Mouse (Mus musculus): Measurements from ENCODE around the gene Iah1. TPM values are rescaled to one million over a fixed set of nuclear protein-coding genes. Genes with fewer than 3 reads are reported as not detected.

Gene Iah1
- 90.3 and 120 TPM in 2 replicates for polyA plus RNA-seq (2012; ENCODE audit: low replicate concordance)

DNA sequence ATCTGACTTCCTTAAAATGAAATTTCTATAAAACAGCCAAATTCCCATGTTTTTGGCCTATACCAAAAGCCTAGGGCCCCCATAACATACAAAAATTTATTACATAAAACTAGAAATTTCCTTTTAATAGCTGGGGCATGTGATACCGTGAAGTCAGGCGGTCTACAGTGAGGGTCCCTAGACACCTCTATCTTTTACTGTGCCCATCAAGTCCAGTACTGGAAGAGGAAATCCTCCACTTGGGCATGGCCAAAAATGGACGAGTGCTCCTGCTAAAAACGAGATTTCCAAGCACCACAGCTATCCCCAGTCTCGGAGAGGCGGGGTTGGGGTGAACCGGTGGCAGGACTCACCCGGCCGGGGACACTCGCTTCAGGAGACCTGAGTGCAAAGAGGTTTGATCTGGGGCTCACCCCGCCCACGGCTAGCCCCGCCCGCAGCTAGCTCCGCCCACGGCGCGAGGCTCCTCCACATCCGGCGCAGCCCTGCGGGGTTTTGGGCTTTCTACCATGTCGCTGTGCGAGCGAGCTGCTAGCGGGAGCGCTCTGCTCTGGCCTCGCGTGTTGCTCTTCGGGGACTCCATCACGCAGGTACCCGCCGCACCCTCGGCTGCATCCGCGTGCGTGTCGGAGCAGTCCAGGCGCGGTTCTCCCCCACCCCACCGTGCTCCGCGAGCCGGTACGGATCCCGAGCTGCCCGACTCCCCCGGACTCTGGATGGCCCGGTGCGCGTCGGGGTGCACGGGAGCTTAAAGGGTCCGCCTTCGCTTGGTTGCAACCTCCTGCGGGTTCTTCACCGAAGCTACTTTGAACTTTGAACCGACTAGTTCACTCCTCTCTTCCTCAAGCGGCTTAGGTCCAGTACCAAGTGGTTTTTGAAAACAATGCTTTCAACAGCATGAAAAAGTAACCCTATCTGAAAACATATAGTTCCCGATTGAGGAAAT is at the start of gene Iah1:
Gene Iah1 (plus strand): TSS at position 467 of the 946 bp plus-strand sequence.

DNA sequence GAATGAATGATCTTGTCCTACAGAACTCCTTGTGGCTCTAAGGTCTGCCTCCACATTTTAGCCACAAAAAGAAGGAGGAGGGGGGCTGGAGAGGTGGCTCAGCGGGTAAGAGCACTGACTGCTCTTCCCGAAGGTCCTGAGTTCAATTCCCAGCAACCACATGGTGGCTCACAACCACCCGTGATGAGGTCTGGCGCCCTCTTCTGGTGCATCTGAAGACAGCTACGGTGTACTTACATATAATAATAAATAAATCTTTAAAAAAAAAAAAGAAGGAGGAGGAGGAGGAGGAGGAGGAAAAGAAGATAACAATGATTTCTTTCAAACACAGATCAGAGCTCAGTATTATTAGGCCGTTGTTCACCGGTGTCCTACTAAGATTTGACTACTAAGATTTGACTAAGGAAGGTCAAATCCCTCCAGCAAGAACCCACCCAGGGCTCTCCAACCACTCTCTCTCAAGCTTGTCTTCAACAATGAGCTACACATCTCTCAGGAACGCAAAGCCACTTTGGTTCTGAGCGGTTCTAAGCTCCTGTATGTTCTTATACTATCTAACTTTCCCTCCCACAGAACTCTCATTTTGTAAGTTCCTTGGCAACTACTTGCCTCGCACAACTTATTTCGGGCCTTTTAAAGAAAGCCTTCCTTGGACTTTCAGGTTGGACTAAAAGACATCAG is 31.3 kb upstream of the Iah1 start, which contains the start of gene Cpsf3:
Gene Cpsf3 (plus strand): TSS at position 631 of the 681 bp plus-strand sequence.

DNA sequence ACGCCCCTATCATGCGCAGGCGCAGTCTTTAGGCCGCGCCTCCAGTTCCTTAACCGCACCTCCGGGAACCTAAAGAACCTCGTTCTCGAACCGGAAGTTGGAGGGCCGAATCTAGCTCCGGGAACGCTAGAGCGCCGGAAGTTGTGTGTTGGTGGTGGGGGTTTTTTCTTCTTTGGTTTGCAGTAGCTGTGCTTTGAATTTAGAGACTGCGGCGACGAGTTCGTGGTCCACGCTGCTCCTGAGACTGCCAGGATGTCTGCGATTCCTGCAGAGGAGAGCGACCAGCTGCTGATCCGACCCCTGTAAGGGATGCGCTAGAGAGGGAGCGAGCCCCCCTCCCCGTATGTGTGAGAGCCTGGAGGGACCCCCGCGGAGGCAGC is 30.0 kb upstream of the Iah1 start, which contains the start of gene Itgb1bp1:
Gene Itgb1bp1 (minus strand): TSS at position 42 of the 380 bp plus-strand sequence.

DNA sequence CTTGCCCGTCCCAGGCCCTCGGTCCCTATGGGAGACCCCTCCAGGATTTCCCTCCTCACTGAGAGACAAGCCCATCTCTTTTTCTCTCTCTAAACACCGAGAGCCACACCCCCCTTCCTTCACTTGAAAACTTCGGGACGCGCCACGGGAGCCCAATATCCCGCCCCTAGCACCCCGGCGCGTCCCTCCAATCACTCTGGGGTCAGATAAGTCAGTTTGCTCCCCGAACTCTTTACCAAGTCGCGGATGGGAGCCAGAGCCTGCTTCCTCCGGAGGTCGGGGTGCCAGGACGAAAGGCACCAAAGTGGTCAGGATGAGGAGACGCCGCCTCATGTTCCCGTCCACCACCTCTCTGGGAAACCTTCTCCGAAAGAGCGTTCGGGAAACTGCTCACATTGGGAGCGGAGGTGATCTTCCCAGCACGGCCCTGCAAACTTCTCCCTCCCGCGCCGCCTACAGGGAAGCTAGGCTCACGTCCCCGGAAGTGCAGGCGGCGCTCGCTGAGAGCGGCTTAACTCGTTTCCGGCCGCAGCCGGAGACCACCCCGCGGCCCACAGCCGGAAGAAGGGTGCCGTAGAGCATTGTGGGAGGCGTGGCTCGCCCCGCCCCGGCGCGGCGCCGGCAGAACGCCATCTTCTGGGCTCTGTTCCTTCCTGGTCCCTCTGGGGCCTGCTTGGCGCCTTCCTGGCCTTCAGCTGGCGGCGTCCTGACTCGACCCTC is 57.1 kb downstream of the Iah1 start, which contains the start of gene Adam17:
Gene Adam17 (minus strand): TSS at position 533 of the 720 bp plus-strand sequence.

Other genes with a start within 250 kb of the Iah1 start
- gene Cpsf3, start 31.0 kb upstream of the Iah1 start, polyA plus RNA-seq (2012; ENCODE audit: low replicate concordance): 8.3 and 9.5 TPM in 2 replicates
- gene Itgb1bp1, start 30.1 kb upstream of the Iah1 start, polyA plus RNA-seq (2012; ENCODE audit: low replicate concordance): 16.9 and 22.0 TPM in 2 replicates
- 24.9 and 48.1 TPM in 2 replicates for gene Adam17, start 57.2 kb downstream of the Iah1 start, polyA plus RNA-seq (2012; ENCODE audit: low replicate concordance)
- gene Ywhaq, start 101.2 kb downstream of the Iah1 start, polyA plus RNA-seq (2012; ENCODE audit: low replicate concordance): 74.2 and 167 TPM in 2 replicates

Measured in hematopoietic multipotent progenitor cell, adult 10-12 weeks (in vitro differentiated cells).